In the genomic region with DNA sequence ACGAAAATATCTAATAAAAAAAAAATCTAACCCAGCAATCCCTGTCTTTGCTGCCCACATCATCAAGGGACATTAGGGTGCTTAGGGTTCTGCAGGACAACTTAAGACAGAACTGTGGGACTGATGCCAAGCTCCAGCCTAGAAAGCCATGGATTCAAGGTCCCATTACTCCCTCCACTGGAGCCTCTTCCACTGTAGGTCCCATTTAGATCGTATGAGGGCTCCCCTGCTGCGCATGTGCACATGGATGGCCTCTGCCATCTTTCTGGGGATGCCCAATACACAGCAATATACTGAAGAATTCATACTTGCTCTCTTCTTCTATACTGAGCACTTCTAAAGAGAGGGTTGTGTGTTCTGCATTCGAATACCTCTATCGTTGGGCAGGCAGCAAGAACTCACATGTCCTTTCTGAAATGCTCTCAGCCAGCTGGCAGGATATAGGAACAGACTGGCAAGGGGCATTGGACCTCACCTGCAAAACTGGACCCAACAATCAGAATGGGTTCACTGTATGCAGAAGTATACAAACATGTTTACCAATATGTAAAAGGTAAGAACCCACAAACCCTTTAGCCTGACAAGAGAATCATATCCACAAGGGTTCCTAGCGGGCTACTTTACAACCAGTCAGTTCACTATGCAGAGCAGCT, we compare ENCODE assay signal across 10 mouse cellular contexts. TPM values are rescaled to one million over a fixed set of nuclear protein-coding genes. Genes with fewer than 3 reads are reported as not detected.
DNase-seq lines count a peak whose midpoint lies in the region; ATAC-seq and TF ChIP-seq lines count a peak whose summit lies in the region.
"Had no signal": no experiment of that assay in that cellular context is flagged by ENCODE, and none has a peak within 500 bp of the region (broad histone marks: within the 10 kb centered on the region; RNA-seq: fewer than 3 reads in every experiment).

No protein-coding gene starts in this region.

- no peaks in the 10 kb centered on the region for H3K9me3 ChIP-seq in limb, embryonic 15.5 days

- ATAC-seq in limb, embryonic 15.5 days (ENCODE audit: insufficient number of reproducible peaks, low FRiP score, low TSS enrichment, low read depth) = no peak
- no peak for ATAC-seq in megakaryocyte progenitor cell, adult 5-6 weeks (replicated peaks; ENCODE audit: poor library complexity)

- no peak for TF ChIP-seq POLR2A in cerebellum, adult 2 months (IDR thresholded peaks at IDR 0.05; ENCODE audit: borderline replicate concordance, insufficient read depth, low read length)
- TF ChIP-seq POLR2A in testis, adult 2 months (IDR thresholded peaks at IDR 0.05; ENCODE audit: control insufficient read depth, low read depth, low read length) = no peak

- H3K4me1 ChIP-seq in cerebellum, adult 2 months (ENCODE audit: control insufficient read depth, insufficient read depth, low read length) = peaks cover 34% of the 10 kb centered on the region
- H3K4me1 ChIP-seq in testis, adult 2 months (ENCODE audit: control insufficient read depth, insufficient read depth, low read length) = peaks cover 8% of the 10 kb centered on the region
- peaks cover 27% of the 10 kb centered on the region for H3K4me1 ChIP-seq in limb, embryonic 15.5 days

- WGBS in cerebellum, adult 2 months = 26% methylated on average over 6 of the region's 6 CpGs
- WGBS in limb, embryonic 15.5 days = 81% methylated on average over 6 of the region's 6 CpGs

- no peak for TF ChIP-seq CTCF in cerebellum, adult 2 months (IDR thresholded peaks at IDR 0.05; ENCODE audit: borderline replicate concordance, insufficient read depth, low read depth, low read length)
- TF ChIP-seq CTCF in testis, adult 2 months (IDR thresholded peaks at IDR 0.05; ENCODE audit: control insufficient read depth, insufficient read depth, insufficient replicate concordance, low read depth, low read length) = no peak

- peak overlapping the region; percentile 35; the same call in 1 of the 2 replicates for H3K27ac ChIP-seq in cerebellum, adult 2 months (ENCODE audit: insufficient read depth, low read length)
- no peak overlapping the region for H3K27ac ChIP-seq in testis, adult 2 months (ENCODE audit: control insufficient read depth, insufficient read depth, low read depth, low read length)
- H3K27ac ChIP-seq in limb, embryonic 15.5 days = no peak overlapping the region

- no peak overlapping the region for H3K9ac ChIP-seq in limb, embryonic 15.5 days

- DNase-seq in cerebellum, adult 2 months = peak in 1 of 2 experiments; percentile 64
- no peak for DNase-seq in cerebellum, adult 11 months
- DNase-seq in testis, postnatal 10 days (ENCODE audit: low spot score) = no peak
- DNase-seq in T-cell, adult 2 months (ENCODE audit: low spot score) = no peak
- no peak for DNase-seq in ovary, postnatal 36 days (ENCODE audit: low spot score)
- DNase-seq: kidney, adult 11 months had no signal

- no peaks in the 10 kb centered on the region for H3K36me3 ChIP-seq in testis, adult 2 months (ENCODE audit: control insufficient read depth, insufficient read depth, low read length)
- no peaks in the 10 kb centered on the region for H3K36me3 ChIP-seq in limb, embryonic 15.5 days

- H3K4me2 ChIP-seq in limb, embryonic 15.5 days = peak overlapping the region; percentile 74

- peak overlapping the region; percentile 94 for H3K4me3 ChIP-seq in cerebellum, adult 2 months (replicated peaks; ENCODE audit: insufficient read depth, low read depth, low read length)
- peak overlapping the region; percentile 99 for H3K4me3 ChIP-seq in testis, adult 2 months (ENCODE audit: control insufficient read depth, low read depth, low read length)
- peak overlapping the region; percentile 96 for H3K4me3 ChIP-seq in limb, embryonic 15.5 days

- no peaks in the 10 kb centered on the region for H3K27me3 ChIP-seq in cerebellum, adult 2 months (ENCODE audit: control insufficient read depth, insufficient read depth, low read length)
- H3K27me3 ChIP-seq in testis, adult 2 months (ENCODE audit: control insufficient read depth, insufficient read depth, low read length) = no peaks in the 10 kb centered on the region
- H3K27me3 ChIP-seq in limb, embryonic 15.5 days = no peaks in the 10 kb centered on the region

RNA-seq across cellular contexts. Expression of gene Gm20518, which starts 1.7 kb away (rescaled TPM):
- 9.1 and 9.2 TPM in 2 replicates for polyA plus RNA-seq in cerebellum, adult 2 months (2012; rRNA removed)
- polyA plus RNA-seq in testis, adult 2 months (2012; rRNA removed) = 3.1 and 3.2 TPM in 2 replicates
- polyA plus RNA-seq in limb, embryonic 15.5 days (2015; fragmentation: Nextera tagmentation; extraction: Ambion mirVana) = 0.27 and 0.29 TPM in 2 replicates
- 0.05 and 0.20 TPM in 2 replicates for total RNA-seq in megakaryocyte progenitor cell, adult 5-6 weeks (2015)
- 0.20 TPM in 1 of 2 replicates, not detected in the other for total RNA-seq in megakaryocyte progenitor cell, adult 5-6 weeks (2017)

RNA-seq across cellular contexts. Expression of gene Tssk1, which starts 4.2 kb away (rescaled TPM):
- 0.08 and 0.11 TPM in 2 replicates for polyA plus RNA-seq in cerebellum, adult 2 months (2012; rRNA removed)
- 175 and 177 TPM in 2 replicates for polyA plus RNA-seq in testis, adult 2 months (2012; rRNA removed)
- not detected in 2 replicates for polyA plus RNA-seq in limb, embryonic 15.5 days (2015; fragmentation: Nextera tagmentation; extraction: Ambion mirVana)
- not detected in 2 replicates for total RNA-seq in megakaryocyte progenitor cell, adult 5-6 weeks (2015)
- not detected in 2 replicates for total RNA-seq in megakaryocyte progenitor cell, adult 5-6 weeks (2017)
- polyA plus RNA-seq: spleen, adult 2 months had no signal

RNA-seq across cellular contexts. Expression of gene Dgcr2, which starts 8.5 kb away (rescaled TPM):
- polyA plus RNA-seq in cerebellum, adult 2 months (2012; rRNA removed) = 145 and 162 TPM in 2 replicates
- 259 and 263 TPM in 2 replicates for polyA plus RNA-seq in testis, adult 2 months (2012; rRNA removed)
- polyA plus RNA-seq in limb, embryonic 15.5 days (2015; fragmentation: Nextera tagmentation; extraction: Ambion mirVana) = 88.5 and 88.8 TPM in 2 replicates
- total RNA-seq in megakaryocyte progenitor cell, adult 5-6 weeks (2015) = 21.6 and 23.8 TPM in 2 replicates
- 40.4 and 50.0 TPM in 2 replicates for total RNA-seq in megakaryocyte progenitor cell, adult 5-6 weeks (2017)

RNA-seq across cellular contexts. Expression of gene Tssk2, which starts 8.6 kb away (rescaled TPM):
- polyA plus RNA-seq in cerebellum, adult 2 months (2012; rRNA removed) = not detected in 2 replicates
- polyA plus RNA-seq in testis, adult 2 months (2012; rRNA removed) = 845 and 898 TPM in 2 replicates
- not detected in 2 replicates for polyA plus RNA-seq in limb, embryonic 15.5 days (2015; fragmentation: Nextera tagmentation; extraction: Ambion mirVana)
- not detected in 2 replicates for total RNA-seq in megakaryocyte progenitor cell, adult 5-6 weeks (2015)
- total RNA-seq in megakaryocyte progenitor cell, adult 5-6 weeks (2017) = not detected in 2 replicates
- polyA plus RNA-seq: spleen, adult 2 months had no signal

RNA-seq across cellular contexts. Expression of gene Ess2, which starts 21.3 kb away (rescaled TPM):
- polyA plus RNA-seq in cerebellum, adult 2 months (2012; rRNA removed) = 41.5 and 41.7 TPM in 2 replicates
- polyA plus RNA-seq in testis, adult 2 months (2012; rRNA removed) = 27.2 and 28.3 TPM in 2 replicates
- 35.8 and 37.3 TPM in 2 replicates for polyA plus RNA-seq in limb, embryonic 15.5 days (2015; fragmentation: Nextera tagmentation; extraction: Ambion mirVana)
- 8.4 and 12.0 TPM in 2 replicates for total RNA-seq in megakaryocyte progenitor cell, adult 5-6 weeks (2015)
- 22.5 and 23.8 TPM in 2 replicates for total RNA-seq in megakaryocyte progenitor cell, adult 5-6 weeks (2017)

Comparison
In these comparisons a context has a peak if more than half of its experiments do, and no peak if none do; other contexts are left out.
1. RNA of gene Tssk1, which starts 4.2 kb away (polyA plus RNA-seq): 175 to 177 TPM in testis, adult 2 months; 0.08 to 0.11 TPM in cerebellum, adult 2 months and not detected in limb, embryonic 15.5 days; every median in the first group is over 100 times any median in the second.
2. Peak in every context shown above with its lines, with median percentiles within 50 percentile points of each other: H3K4me3 ChIP-seq.